Mouse (Mus musculus): ENCODE measurements at regions not wholly inside any gene's neighbourhood (a gene's known extent, or its start where the extent isn't known, plus 50 kb on each side); places are given as distances from the start of the nearest gene placed in this dataset.
"Not testable (repeated sequence)": the region's sequence is repeated elsewhere in the genome, so short reads cannot be mapped to it uniquely, and the experiment has no call there.

- ATAC-seq: no peak
Measured at GRCm38 (mm10) chr7:73208479-73208816, 166.9 kb upstream of the Rgma start.

DNA sequence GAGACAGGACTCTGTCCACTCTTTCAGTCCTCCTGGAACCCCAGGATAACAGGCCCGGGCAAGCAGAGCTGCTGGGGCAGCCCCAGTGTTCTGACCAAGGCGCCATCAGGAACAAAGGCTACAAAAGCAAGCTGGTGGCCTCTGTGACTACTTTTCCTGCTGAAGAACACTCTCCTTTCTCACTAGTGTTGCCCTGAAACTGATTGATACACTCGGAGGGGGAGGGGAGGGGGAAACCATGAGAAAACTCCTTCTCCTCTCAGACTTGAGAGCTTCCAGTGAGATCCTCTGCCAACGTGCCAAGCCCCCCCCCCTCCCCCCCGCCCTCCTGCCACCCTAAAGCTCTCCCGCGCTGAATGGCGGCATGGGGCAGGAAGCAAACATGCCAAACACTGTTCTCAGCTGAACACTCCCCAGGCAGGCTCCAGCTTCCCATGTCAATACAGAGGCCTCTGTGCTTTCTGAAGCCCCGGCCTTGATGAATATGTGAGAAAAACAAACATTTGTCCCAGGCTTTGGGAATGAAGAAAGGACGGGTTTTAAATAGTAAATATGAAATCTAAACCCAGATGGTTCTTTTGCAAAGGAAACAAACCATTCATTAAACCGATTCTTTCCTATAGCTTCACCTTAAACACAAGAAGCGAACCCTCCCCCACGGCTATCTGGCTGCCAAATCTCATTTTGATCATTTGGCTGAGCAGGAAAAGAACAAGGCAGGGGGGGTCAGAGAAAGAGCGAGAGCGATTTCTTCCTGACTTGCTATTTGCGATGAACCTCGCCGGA is 166.3 kb upstream of the Rgma start:
- no peak for ATAC-seq

- ATAC-seq: no peak
Measured at GRCm38 (mm10) chr7:73210078-73210477, 165.2 kb upstream of the Rgma start.

DNA sequence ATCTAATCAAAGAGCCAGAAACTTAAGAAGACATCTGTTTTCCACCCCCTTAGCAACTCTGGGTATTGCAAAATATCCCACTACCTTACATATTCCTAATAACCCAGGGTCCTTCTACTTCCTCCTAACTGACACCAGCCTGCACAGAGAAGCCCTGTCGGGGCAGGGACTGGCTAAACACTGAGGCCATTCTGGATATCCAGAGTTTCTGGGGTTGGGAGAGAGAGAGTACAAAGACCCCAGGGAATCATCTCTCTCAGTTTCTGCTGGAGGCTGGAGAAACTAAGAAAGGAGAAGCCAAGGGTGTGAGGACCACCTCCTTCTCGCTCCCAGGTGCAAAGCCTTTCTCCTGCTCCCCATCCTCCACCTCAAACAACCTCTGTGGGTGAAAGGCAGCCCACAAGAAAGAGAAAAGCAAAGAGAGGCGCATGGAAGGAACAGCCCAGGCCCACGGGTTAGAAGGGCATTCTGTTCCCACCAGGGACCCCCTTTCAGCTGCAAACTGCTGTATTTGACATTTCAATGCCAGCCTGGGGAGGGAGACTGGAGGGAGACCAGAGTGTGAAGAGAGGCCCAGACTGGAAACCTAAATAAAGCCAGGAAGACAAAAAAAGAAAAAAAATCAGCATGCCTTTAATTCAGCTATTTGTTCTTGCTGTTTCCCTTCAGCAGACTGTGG is 152.9 kb upstream of the Rgma start:
- ATAC-seq: no peak

GRCm38 (mm10) chr7:73222929-73223512 is 152.3 kb upstream of the Rgma start:
- no peak for ATAC-seq

GRCm38 (mm10) chr7:73233539-73234158 is 141.7 kb upstream of the Rgma start:
- ATAC-seq: no peak

DNA sequence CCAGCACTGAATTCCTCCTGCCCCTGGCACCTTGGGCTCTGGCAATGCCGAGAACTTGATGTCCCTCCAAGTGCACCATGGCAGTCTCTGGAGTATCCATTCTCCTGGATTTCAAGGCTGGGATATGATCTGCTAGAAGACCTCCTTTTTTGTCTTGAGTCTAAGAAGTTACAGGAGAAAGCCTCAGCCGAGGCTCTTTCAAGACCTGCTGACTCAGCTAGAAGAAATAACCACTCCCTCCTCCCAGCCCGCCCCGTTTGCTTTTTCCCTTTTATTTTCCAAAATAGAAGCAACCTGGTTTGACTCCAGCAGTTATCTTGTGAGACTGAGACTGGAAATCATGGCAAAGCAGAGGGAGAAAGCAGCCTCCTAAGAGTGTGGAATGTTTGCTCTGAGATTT is 136.8 kb upstream of the Rgma start:
- no peak for ATAC-seq

DNA sequence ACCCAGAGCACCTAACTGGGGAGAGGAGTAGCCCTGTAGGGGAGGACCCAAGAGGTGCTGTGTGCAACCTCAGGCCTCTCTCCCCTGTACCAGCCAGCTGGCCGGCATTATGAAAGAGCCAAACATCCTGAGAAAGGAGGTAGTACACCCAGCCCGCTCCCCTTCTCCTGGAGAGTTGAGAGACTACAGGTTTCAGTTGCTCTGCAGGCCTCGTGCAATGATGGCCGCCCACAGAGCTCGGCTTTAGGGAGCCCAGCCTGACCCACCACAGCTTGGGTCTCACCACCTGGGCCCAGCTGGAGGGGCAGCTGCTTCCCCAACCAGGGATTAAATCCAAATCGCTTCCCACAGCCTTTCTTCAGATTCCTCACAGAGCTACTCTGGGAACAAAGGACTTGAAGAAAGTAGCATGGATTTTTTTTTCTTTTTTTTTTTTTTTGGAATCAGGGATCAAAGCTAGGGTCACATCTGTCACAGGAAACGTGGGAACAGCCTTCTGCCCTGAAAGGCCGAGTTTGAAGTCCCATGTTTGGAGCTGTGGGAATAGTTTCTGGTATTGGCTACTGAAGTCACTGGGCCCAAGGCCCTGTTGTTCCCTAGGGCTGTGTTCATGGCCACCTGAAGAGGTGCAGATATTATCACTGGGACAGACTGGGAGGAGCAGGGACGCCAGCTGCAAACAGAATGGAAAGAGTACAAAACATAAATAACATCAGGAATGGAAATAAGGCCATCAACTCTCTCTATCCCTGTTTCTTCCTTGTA is 131.5 kb upstream of the Rgma start:
- ATAC-seq: no peak

DNA sequence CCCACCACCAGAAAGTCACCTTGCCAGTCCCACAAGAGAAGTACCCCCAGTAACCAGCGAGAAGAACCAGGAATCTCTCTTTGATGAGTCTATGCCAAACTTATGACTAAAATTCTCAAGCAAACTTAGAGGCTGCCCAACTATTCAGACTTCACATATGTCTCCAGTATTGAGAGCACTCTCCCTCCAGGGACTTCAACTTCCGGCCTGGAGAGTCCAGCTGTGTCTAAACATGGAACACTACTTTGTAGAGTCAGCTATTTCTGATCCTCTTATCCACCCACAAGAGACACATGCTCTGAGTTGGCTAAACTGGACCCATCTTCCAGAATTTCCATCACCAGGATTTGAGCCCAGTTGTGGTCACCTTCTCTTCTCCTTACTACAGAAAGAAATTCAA is 129.9 kb upstream of the Rgma start:
- ATAC-seq: no peak

GRCm38 (mm10) chr7:73250593-73250992 is 124.7 kb upstream of the Rgma start:
- no peak for ATAC-seq

DNA sequence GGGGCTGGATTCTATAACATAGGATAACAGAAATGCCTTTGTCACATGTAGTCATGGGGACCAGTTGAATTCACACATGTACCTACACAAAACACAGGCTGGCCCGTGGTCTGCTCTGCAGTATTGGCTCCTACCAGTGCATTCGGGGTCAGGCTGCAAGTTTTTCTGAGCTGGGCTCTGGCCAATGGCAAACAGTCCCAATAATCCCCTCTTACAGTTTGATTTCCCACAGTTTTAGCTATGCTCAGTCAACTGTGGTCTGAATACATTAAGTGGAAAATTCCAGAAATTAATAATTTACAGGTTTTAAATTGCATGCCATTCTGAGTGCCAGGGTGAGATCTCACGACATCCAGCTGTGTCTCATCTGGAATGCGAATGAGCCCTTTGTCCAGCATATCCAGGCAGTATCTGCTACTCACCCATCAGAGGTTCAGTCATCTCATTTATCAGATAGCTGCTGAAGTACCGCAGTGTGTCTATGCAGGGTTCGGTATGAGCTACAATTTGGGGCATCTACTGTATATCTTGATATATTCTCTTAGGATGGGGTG is 124.0 kb upstream of the Rgma start:
- no peak for ATAC-seq

- not testable (repeated sequence) for ATAC-seq
Measured at GRCm38 (mm10) chr7:73254972-73255371, 120.3 kb upstream of the Rgma start.

DNA sequence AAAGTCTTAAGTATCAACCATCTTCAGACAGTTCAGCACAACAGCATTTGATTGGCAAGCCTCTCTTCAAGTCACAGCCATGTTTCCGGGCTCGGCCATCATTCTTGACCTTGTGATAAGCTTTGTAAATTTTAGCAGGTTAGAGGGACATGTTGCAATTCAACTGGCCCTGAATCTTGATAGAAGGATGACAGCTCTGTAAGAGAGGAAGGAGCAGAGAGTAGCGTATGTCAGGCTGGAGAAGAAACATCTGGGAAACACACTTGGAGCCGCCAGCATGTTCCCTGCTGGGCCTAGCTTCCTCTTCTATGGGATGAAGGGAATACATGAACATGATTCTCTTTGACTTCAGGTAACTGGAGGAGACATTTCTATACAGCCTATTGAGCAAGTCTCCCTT is 115.2 kb upstream of the Rgma start:
- no peak for ATAC-seq

DNA sequence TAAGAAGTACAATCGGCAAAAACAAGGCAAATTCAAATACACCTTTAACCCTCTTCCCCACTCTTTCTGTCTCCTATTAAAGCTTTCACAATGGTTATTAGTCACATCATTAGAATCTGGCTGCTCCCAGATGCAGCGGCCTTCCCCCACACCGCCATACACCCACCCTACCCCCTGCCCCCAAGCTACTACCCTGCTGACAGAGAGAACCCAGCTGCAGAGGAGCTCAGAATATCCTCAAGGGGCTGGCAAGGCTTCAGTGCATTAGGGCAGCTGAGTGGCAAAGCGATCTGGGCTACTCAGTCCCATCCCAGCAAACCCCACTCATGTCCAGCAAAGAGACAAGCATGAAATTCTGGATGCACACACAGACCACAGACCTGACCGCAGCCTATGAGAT is 113.6 kb upstream of the Rgma start:
- ATAC-seq: no peak

DNA sequence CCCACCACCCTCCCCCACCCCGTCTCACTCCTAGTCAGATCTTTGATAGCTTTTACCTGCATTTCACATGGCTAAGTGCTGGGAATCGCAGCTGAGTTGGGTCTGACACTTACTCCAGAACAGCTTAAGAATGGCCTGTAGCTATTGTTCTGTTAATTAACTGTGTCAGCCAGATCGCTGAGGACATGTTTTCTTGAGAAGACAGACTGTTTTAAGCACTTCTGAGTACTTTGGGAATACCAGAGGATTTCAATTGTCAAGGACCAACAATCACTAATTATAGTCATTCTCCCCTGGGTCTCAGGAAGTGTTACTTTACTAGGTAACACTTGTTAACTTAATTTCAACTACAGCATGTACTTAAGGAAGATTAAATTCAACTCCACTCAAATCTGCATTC is 112.8 kb upstream of the Rgma start:
- no peak for ATAC-seq

GRCm38 (mm10) chr7:73269626-73270025 is 105.7 kb upstream of the Rgma start:
- no peak for ATAC-seq

DNA sequence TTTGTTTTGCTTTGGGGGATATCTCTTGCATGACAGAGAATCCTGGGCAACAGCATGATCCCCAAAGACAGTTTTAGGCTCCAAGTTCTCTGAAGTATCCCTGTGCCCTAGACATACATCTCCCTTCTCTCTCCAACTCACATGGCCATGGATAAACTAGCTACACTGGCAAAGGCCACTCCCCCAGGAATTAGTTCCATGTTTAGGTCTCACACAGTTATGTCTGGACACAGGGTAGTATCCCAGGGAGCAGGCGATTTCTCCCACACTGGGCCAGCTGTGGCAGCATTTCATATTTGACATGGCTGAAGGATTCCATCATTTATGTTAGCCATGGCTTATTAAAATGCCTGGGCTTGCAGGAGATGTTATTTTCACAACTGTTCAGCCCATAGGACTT is 102.5 kb upstream of the Rgma start:
- ATAC-seq: no peak

DNA sequence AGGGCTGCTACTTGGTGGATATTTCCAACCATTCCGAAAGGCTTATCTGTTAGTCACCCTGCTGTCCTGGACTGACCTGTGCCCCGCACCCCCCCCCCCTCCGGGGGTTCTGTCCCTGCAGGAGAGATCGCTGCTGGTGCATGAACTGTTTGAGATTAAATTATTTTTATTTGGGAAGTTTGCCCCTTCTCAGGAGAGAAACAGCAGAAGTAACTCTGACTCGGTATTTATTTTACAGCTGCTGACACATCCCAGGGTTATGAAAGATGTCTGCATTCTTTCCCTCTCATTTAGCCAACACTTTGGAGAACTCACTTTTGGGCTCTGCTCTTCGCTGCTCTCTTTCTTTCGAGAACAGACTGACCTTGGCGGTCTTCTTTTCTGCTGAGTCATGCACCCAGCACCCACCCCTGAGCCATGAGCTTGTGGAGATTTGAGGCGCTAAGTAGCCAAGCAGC is 99.5 kb upstream of the Rgma start:
- ATAC-seq: no peak

DNA sequence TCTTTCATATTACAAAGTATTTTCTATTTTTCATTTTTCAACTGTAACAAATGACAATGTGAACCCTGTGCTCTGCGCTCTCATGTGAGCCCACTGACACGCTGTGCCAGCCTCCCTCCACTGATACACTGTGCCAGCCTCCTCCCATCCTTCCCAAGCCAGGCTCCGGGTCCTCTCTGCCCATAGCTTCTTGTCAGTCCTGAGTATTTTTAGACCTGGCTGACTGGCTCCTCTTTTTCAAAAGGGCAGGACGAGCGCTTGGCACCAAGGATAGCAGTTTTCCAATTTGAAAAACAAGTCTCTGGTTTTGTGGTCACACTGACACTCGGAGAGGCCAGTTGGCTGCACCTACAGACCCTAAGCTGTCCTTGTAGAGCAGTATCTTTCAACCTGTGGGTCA is 96.7 kb upstream of the Rgma start:
- ATAC-seq: no peak

- ATAC-seq: no peak
Measured at GRCm38 (mm10) chr7:73279936-73280445, 95.3 kb upstream of the Rgma start.

DNA sequence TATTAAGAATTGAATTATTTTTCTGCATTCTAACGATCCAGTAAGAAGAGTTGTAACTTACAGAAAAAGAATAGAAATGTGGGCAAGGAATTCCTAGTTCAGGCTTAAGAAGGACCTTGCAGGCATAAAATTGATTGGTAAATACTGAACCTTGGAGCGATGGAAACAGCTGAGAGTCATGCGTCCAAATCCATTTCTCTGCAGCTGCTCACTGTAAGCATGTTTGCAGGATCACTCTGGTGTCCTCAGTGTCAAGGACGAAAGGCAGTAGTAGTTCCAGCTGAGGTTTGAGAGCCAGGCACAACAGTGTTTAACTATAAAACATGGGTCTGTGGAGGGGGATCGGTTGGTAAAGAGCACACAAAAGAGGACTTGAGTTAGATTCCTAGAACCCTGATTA is 89.1 kb upstream of the Rgma start:
- no peak for ATAC-seq

GRCm38 (mm10) chr7:73293337-73293736 is 82.0 kb upstream of the Rgma start:
- ATAC-seq: no peak

Measured in CD4-positive, CD25-positive, alpha-beta regulatory T cell, adult 4 months (primary cell).